Mouse (Mus musculus): Measurements from ENCODE around the gene Ptprg. TPM values are rescaled to one million over a fixed set of nuclear protein-coding genes. Genes with fewer than 3 reads are reported as not detected.

Ptprg gene
- polyA plus RNA-seq, 1 experiment from 2014 or later, result 48.1 TPM

GRCm38 (mm10) chr14:11722101-11722500 lies 168.8 kb downstream of the Ptprg start:
- no peak overlapping the region for H3K9ac ChIP-seq
- no peak for ATAC-seq (ENCODE audit: low FRiP score, low read depth)
- 38% methylated on average over 5 of the region's 5 CpGs for WGBS
- no peak overlapping the region for H3K27ac ChIP-seq (replicated peaks)
- H3K27me3 ChIP-seq, result no peaks in the 10 kb centered on the region
- no peak overlapping the region for H3K4me3 ChIP-seq
- H3K36me3 ChIP-seq, result no peaks in the 10 kb centered on the region
- peaks cover 20% of the 10 kb centered on the region for H3K4me1 ChIP-seq (replicated peaks)
- no peak overlapping the region for H3K4me2 ChIP-seq
- no peaks in the 10 kb centered on the region for H3K9me3 ChIP-seq

GRCm38 (mm10) chr14:11723876-11724275 lies 170.5 kb downstream of the Ptprg start:
- H3K9me3 ChIP-seq, result no peaks in the 10 kb centered on the region
- WGBS, result 95% methylated on average over 7 of the region's 7 CpGs
- H3K36me3 ChIP-seq, result no peaks in the 10 kb centered on the region
- H3K27me3 ChIP-seq, result no peaks in the 10 kb centered on the region
- no peak overlapping the region for H3K4me2 ChIP-seq
- H3K4me3 ChIP-seq, result no peak overlapping the region
- ATAC-seq (ENCODE audit: low FRiP score, low read depth), result no peak
- no peak overlapping the region for H3K9ac ChIP-seq
- H3K4me1 ChIP-seq (replicated peaks), result peaks cover 16% of the 10 kb centered on the region
- no peak overlapping the region for H3K27ac ChIP-seq (replicated peaks)

- Histone ChIP-seq H3K9ac (no peak overlapping the region), H3K36me3 (no peaks in the 10 kb centered on the region), H3K4me3 (no peak overlapping the region), H3K27me3 (no peaks in the 10 kb centered on the region), H3K4me2 (no peak overlapping the region), H3K4me1 (replicated peaks) (no peaks in the 10 kb centered on the region), H3K9me3 (no peaks in the 10 kb centered on the region), H3K27ac (replicated peaks) (no peak overlapping the region)
- no peak for ATAC-seq (ENCODE audit: low FRiP score, low read depth)
- 74% methylated on average over 7 of the region's 7 CpGs for WGBS
These were observed 178.0 kb downstream of the Ptprg start for GRCm38 (mm10) chr14:11731223-11731920.

- H3K27ac ChIP-seq (replicated peaks), result no peak overlapping the region
- no peak overlapping the region for H3K4me3 ChIP-seq
- no peak overlapping the region for H3K9ac ChIP-seq
- no peaks in the 10 kb centered on the region for H3K9me3 ChIP-seq
- no peak overlapping the region for H3K4me2 ChIP-seq
- H3K36me3 ChIP-seq, result no peaks in the 10 kb centered on the region
- no peaks in the 10 kb centered on the region for H3K4me1 ChIP-seq (replicated peaks)
- no peaks in the 10 kb centered on the region for H3K27me3 ChIP-seq
- no peak for ATAC-seq (ENCODE audit: low FRiP score, low read depth)
These were observed 179.0 kb downstream of the Ptprg start for GRCm38 (mm10) chr14:11732376-11732775.

GRCm38 (mm10) chr14:11743726-11744125 lies 190.4 kb downstream of the Ptprg start:
- Histone ChIP-seq H3K4me3 (no peak overlapping the region), H3K4me2 (no peak overlapping the region), H3K9me3 (no peaks in the 10 kb centered on the region), H3K4me1 (replicated peaks) (no peaks in the 10 kb centered on the region), H3K9ac (no peak overlapping the region), H3K27me3 (no peaks in the 10 kb centered on the region), H3K27ac (replicated peaks) (no peak overlapping the region), H3K36me3 (no peaks in the 10 kb centered on the region)
- ATAC-seq (ENCODE audit: low FRiP score, low read depth), result no peak
- WGBS, result 86% methylated on average over 1 of the region's 1 CpGs

GRCm38 (mm10) chr14:11752678-11753077 lies 199.3 kb downstream of the Ptprg start:
- no peaks in the 10 kb centered on the region for H3K36me3 ChIP-seq
- ATAC-seq (ENCODE audit: low FRiP score, low read depth), result no peak
- H3K9ac ChIP-seq, result no peak overlapping the region
- H3K4me3 ChIP-seq, result no peak overlapping the region
- peaks cover 22% of the 10 kb centered on the region for H3K4me1 ChIP-seq (replicated peaks)
- H3K9me3 ChIP-seq, result no peaks in the 10 kb centered on the region
- no peak overlapping the region for H3K27ac ChIP-seq (replicated peaks)
- H3K27me3 ChIP-seq, result no peaks in the 10 kb centered on the region
- 63% methylated on average over 8 of the region's 8 CpGs for WGBS
- no peak overlapping the region for H3K4me2 ChIP-seq

- no peak for ATAC-seq (ENCODE audit: low FRiP score, low read depth)
- Histone ChIP-seq H3K4me1 (replicated peaks) (peaks cover 22% of the 10 kb centered on the region), H3K36me3 (no peaks in the 10 kb centered on the region), H3K27ac (replicated peaks) (no peak overlapping the region), H3K4me3 (no peak overlapping the region), H3K27me3 (no peaks in the 10 kb centered on the region), H3K9ac (no peak overlapping the region), H3K4me2 (no peak overlapping the region), H3K9me3 (no peaks in the 10 kb centered on the region)
- 87% methylated on average over 4 of the region's 4 CpGs for WGBS
These were observed 201.3 kb downstream of the Ptprg start for GRCm38 (mm10) chr14:11754656-11755055.

GRCm38 (mm10) chr14:11758185-11758584 lies 204.9 kb downstream of the Ptprg start:
- H3K4me1 ChIP-seq (replicated peaks), result peaks cover 27% of the 10 kb centered on the region
- no peaks in the 10 kb centered on the region for H3K36me3 ChIP-seq
- H3K27ac ChIP-seq (replicated peaks), result no peak overlapping the region
- H3K4me3 ChIP-seq, result no peak overlapping the region
- no peak for ATAC-seq (ENCODE audit: low FRiP score, low read depth)
- 78% methylated on average over 6 of the region's 6 CpGs for WGBS
- no peaks in the 10 kb centered on the region for H3K9me3 ChIP-seq
- H3K9ac ChIP-seq, result no peak overlapping the region
- H3K27me3 ChIP-seq, result no peaks in the 10 kb centered on the region
- H3K4me2 ChIP-seq, result no peak overlapping the region

- Histone ChIP-seq H3K9ac (no peak overlapping the region), H3K9me3 (no peaks in the 10 kb centered on the region), H3K4me3 (no peak overlapping the region), H3K27ac (replicated peaks) (no peak overlapping the region), H3K27me3 (no peaks in the 10 kb centered on the region), H3K4me2 (no peak overlapping the region), H3K4me1 (replicated peaks) (peaks cover 23% of the 10 kb centered on the region), H3K36me3 (no peaks in the 10 kb centered on the region)
- no peak for ATAC-seq (ENCODE audit: low FRiP score, low read depth)
- WGBS, result 89% methylated on average over 1 of the region's 1 CpGs
These were observed 206.0 kb downstream of the Ptprg start for GRCm38 (mm10) chr14:11759356-11759755.

- Histone ChIP-seq H3K9me3 (no peaks in the 10 kb centered on the region), H3K27ac (replicated peaks) (no peak overlapping the region), H3K36me3 (no peaks in the 10 kb centered on the region), H3K4me2 (no peak overlapping the region), H3K9ac (no peak overlapping the region), H3K4me1 (replicated peaks) (peaks cover 37% of the 10 kb centered on the region), H3K27me3 (no peaks in the 10 kb centered on the region), H3K4me3 (no peak overlapping the region)
- ATAC-seq (ENCODE audit: low FRiP score, low read depth), result no peak
- WGBS, result 75% methylated on average over 7 of the region's 7 CpGs
These were observed 209.7 kb downstream of the Ptprg start for GRCm38 (mm10) chr14:11762995-11763394.

GRCm38 (mm10) chr14:11772736-11773135 lies 219.4 kb downstream of the Ptprg start:
- no peaks in the 10 kb centered on the region for H3K9me3 ChIP-seq
- no peak overlapping the region for H3K27ac ChIP-seq (replicated peaks)
- no peak overlapping the region for H3K4me2 ChIP-seq
- H3K27me3 ChIP-seq, result no peaks in the 10 kb centered on the region
- ATAC-seq (ENCODE audit: low FRiP score, low read depth), result no peak
- peaks cover 34% of the 10 kb centered on the region for H3K4me1 ChIP-seq (replicated peaks)
- 83% methylated on average over 5 of the region's 5 CpGs for WGBS
- H3K36me3 ChIP-seq, result no peaks in the 10 kb centered on the region
- no peak overlapping the region for H3K9ac ChIP-seq
- H3K4me3 ChIP-seq, result no peak overlapping the region

- no peak for ATAC-seq (ENCODE audit: low FRiP score, low read depth)
- no peak overlapping the region for H3K4me3 ChIP-seq
- no peaks in the 10 kb centered on the region for H3K9me3 ChIP-seq
- no peaks in the 10 kb centered on the region for H3K27me3 ChIP-seq
- H3K9ac ChIP-seq, result no peak overlapping the region
- H3K36me3 ChIP-seq, result no peaks in the 10 kb centered on the region
- peaks cover 27% of the 10 kb centered on the region for H3K4me1 ChIP-seq (replicated peaks)
- H3K4me2 ChIP-seq, result no peak overlapping the region
- H3K27ac ChIP-seq (replicated peaks), result no peak overlapping the region
- WGBS, result 46% methylated on average over 4 of the region's 4 CpGs
These were observed 221.2 kb downstream of the Ptprg start for GRCm38 (mm10) chr14:11774476-11775037.

- WGBS, result 26% methylated on average over 11 of the region's 11 CpGs
- ATAC-seq (ENCODE audit: low FRiP score, low read depth), result no peak
- Histone ChIP-seq H3K9ac (no peak overlapping the region), H3K4me3 (no peak overlapping the region), H3K27ac (replicated peaks) (peak overlapping the region; percentile 46), H3K4me1 (replicated peaks) (peaks cover 32% of the 10 kb centered on the region), H3K27me3 (no peaks in the 10 kb centered on the region), H3K4me2 (no peak overlapping the region), H3K9me3 (no peaks in the 10 kb centered on the region), H3K36me3 (no peaks in the 10 kb centered on the region)
These were observed 221.9 kb downstream of the Ptprg start for GRCm38 (mm10) chr14:11775204-11775603.
